Mouse (Mus musculus) CD4-positive, CD25-positive, alpha-beta regulatory T cell, adult 9 weeks (primary cell): ENCODE results near the gene Wfdc9. TPM values are rescaled to one million over a fixed set of nuclear protein-coding genes. Genes with fewer than 3 reads are reported as not detected.

Experiments used
- polyA plus RNA-seq: library from polyadenylated mRNA; unstranded; fragments of 100-300 nt; shearing (Covaris generic); gene quantifications from one replicate; pipeline ENCODE4 v1.2.1, GENCODE M21; 2017

The Wfdc9 gene
- polyA plus RNA-seq = not detected

DNA sequence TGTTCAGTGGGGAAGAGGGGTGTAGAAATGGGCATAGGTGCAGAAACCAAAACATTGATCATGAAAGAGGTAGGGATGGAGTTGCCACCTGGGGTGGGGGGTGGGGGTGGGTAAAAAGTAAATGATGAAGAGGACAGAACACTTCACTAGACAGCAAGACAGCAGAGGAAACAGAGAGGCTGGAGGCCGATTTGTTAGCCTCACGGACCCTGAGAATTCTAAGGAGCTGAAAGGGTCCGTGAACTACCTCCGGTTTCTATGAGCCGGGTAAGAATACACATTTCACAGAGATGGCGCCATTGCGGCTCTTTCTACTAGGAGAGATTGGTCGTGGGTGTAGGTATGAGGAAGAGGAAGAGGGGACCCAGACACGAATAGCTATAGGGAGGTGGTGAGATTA lies at the start of gene Wfdc9:
TSS of gene Wfdc9 (minus strand) at position 101 of the 400 bp plus-strand sequence.

DNA sequence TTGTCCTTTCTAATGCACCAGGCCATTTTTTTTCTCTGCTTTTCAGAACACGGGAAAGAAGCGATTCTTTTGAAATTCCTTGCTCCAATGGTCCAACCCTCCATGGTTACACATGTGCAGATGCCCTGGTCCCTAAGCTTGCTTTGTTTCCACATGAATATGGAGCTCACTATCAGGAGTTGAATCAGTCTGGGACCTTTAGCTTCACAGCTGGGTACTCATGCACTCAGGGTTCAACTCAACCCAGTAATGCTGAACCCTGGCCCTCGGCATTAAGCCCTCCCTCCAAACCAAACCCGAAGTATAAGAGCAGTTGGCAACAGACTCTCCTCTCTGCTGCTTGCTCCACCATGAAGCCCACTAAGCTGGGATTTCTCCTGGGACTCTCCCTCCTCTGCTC lies 41.8 kb upstream of the Wfdc9 start, which contains the start of gene Spint4:
TSS of gene Spint4 (plus strand) at position 301 of the 400 bp plus-strand sequence.

DNA sequence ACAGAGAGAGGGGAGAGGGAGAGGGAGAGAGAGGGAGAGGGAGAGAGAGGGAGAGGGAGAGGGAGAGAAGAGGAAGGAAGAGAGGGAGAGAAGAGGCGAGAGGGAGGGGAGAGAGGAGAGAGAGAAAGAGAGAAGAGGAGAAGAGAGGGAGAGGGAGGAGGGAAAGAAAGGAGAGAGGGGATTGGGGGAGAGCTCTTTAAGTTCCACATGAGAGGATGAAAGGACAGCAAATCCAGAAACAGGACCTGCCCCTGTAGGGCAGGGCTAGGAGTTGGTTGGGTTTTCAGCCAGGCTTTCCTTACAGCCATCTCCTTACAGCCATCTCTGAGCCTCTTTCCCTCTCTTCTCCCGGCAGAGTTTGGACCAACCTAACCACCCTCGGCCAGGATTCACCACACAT lies 28.4 kb upstream of the Wfdc9 start, which contains the start of gene Wfdc13:
TSS of gene Wfdc13 (plus strand) at position 301 of the 400 bp plus-strand sequence.

DNA sequence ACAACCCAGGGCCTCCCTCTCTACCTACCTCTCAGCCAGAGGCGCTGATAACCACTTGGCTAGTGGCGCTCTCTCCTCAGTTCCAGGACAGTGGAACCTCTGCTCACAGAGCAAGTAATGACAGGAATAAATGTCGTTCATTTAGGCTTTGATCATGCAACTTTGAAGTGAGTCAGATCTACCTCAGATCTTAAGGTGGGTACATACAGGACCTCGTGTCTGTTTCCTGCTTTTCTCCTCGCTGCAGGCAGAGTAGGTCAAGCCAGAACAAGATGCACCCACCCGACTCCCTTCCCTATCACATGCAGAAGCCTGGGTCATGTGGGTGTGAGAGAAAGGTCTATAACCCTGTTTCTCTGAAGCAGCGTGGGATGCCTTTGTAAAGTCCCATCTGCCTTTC lies 17.6 kb upstream of the Wfdc9 start, which contains the start of gene Wfdc11:
TSS of gene Wfdc11 (minus strand) at position 101 of the 400 bp plus-strand sequence.

DNA sequence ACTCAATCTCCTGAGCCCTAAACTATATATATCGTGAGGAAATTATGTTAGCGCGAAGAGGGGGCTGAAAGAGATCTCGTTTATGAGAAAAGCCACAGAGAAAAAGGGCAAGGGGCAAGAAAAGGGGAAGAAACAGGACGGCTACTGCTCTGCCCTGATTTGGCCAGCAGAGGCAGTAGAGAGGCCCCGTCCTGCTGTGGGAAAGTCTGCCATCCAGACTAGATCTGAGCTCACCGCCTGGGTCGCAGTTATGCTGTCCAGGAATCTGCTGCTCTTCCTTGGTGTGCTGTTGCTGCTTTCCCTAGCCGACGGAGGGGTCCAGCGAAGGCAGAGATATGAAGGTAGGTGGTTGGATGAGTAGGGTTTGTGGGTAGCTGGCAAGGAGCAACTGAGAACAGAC lies 525 bp downstream of the Wfdc9 start, which contains the start of gene Wfdc10:
TSS of gene Wfdc10 (plus strand) at position 189 of the 400 bp plus-strand sequence.

DNA sequence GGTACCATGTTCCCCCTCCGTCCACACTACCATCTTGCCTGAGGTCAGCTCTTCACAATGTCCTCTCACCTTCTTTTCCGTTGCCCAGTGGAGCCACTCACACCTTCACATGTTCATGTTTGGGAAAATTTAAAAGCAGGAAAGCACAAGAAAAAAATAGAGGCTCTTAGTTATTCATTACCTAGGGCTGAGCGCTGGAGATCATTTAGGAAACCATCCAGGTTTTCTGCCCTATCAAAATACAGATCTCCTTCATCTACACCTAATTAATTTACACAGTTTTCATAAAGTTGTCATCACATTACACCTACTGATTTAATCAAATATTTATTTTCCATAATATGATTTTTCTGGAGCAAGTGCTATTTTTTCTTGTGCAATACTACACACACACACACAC lies 17.7 kb downstream of the Wfdc9 start, which contains the start of gene Wfdc16:
TSS of gene Wfdc16 (minus strand) at position 101 of the 400 bp plus-strand sequence.

DNA sequence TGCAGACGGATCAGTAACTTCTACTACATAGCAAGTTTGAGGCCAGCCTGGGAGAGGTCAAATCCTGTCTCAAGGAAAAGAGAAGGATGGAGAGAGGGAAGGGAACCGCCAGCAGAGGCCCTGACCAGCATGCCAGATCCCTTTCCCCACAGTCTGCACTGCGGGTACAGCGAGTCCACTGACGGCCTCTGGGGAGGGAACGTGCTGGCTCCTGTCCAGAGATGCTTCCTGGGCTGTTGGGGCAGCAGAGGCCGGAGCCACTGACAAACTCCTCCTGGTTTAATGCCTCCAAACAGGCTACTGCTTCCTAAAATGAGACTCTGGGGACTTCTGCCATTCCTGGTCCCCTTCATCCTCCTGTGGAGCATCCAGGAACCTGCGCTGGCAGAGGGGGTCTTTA lies 42.9 kb downstream of the Wfdc9 start, which contains the start of the genes Wfdc6b and Wfdc8:
TSS of gene Wfdc6b (plus strand) at position 52 of the 400 bp plus-strand sequence.
TSS of gene Wfdc8 (minus strand) at position 156 of the 400 bp plus-strand sequence.

Other genes with a start within 250 kb of the Wfdc9 start
- gene Sdc4, start 212.7 kb downstream of the Wfdc9 start, polyA plus RNA-seq = 25.2 TPM
- gene Sys1, start 199.6 kb downstream of the Wfdc9 start, polyA plus RNA-seq = 18.6 TPM
- gene Gm20458, start 195.6 kb downstream of the Wfdc9 start, polyA plus RNA-seq = not detected
- gene Trp53tg5, start 182.9 kb downstream of the Wfdc9 start, polyA plus RNA-seq = not detected
- gene Dbndd2, start 170.5 kb downstream of the Wfdc9 start, polyA plus RNA-seq = 4.5 TPM
- gene Pigt, start 159.1 kb downstream of the Wfdc9 start, polyA plus RNA-seq = 38.2 TPM
- 2.6 TPM for gene Wfdc2, start 94.2 kb downstream of the Wfdc9 start, polyA plus RNA-seq
- not detected for gene Spint3, start 83.1 kb downstream of the Wfdc9 start, polyA plus RNA-seq
- gene Wfdc6a, start 71.1 kb downstream of the Wfdc9 start, polyA plus RNA-seq = not detected
- not detected for gene Eppin, start 63.0 kb downstream of the Wfdc9 start, polyA plus RNA-seq
- gene Wfdc6b, start 43.1 kb downstream of the Wfdc9 start, polyA plus RNA-seq = not detected
- gene Wfdc8, start 43.0 kb downstream of the Wfdc9 start, polyA plus RNA-seq = not detected
- not detected for gene Wfdc16, start 17.8 kb downstream of the Wfdc9 start, polyA plus RNA-seq
- gene Wfdc10, start 537 bp downstream of the Wfdc9 start, polyA plus RNA-seq = not detected
- not detected for gene Wfdc11, start 17.5 kb upstream of the Wfdc9 start, polyA plus RNA-seq
- gene Wfdc13, start 28.5 kb upstream of the Wfdc9 start, polyA plus RNA-seq = not detected
- not detected for gene Spint4, start 41.9 kb upstream of the Wfdc9 start, polyA plus RNA-seq
- not detected for gene Spint5, start 58.7 kb upstream of the Wfdc9 start, polyA plus RNA-seq
- not detected for gene Wfdc3, start 89.3 kb upstream of the Wfdc9 start, polyA plus RNA-seq
- gene Dnttip1, start 89.4 kb upstream of the Wfdc9 start, polyA plus RNA-seq = 10.4 TPM
- gene Ube2c, start 113.3 kb upstream of the Wfdc9 start, polyA plus RNA-seq = 8.4 TPM
- not detected for gene Tnnc2, start 123.4 kb upstream of the Wfdc9 start, polyA plus RNA-seq
- 6.5 TPM for gene Snx21, start 129.2 kb upstream of the Wfdc9 start, polyA plus RNA-seq
- gene Acot8, start 148.3 kb upstream of the Wfdc9 start, polyA plus RNA-seq = 43.9 TPM
- gene Zswim3, start 148.5 kb upstream of the Wfdc9 start, polyA plus RNA-seq = 9.8 TPM
- gene Zswim1, start 166.1 kb upstream of the Wfdc9 start, polyA plus RNA-seq = 27.5 TPM
- gene Spata25, start 172.0 kb upstream of the Wfdc9 start, polyA plus RNA-seq = 0.72 TPM
- 218 TPM for gene Ctsa, start 176.3 kb upstream of the Wfdc9 start, polyA plus RNA-seq
- 2.6 TPM for gene Neurl2, start 176.9 kb upstream of the Wfdc9 start, polyA plus RNA-seq
- 0.98 TPM for gene Pltp, start 201.1 kb upstream of the Wfdc9 start, polyA plus RNA-seq
- 155 TPM for gene Pcif1, start 222.7 kb upstream of the Wfdc9 start, polyA plus RNA-seq